Mouse (Mus musculus): ENCODE measurements around the gene Adamts16. TPM values are rescaled to one million over a fixed set of nuclear protein-coding genes. Genes with fewer than 3 reads are reported as not detected.

Adamts16 gene
- polyA plus RNA-seq, 1 experiment, result 0.04 TPM

DNA sequence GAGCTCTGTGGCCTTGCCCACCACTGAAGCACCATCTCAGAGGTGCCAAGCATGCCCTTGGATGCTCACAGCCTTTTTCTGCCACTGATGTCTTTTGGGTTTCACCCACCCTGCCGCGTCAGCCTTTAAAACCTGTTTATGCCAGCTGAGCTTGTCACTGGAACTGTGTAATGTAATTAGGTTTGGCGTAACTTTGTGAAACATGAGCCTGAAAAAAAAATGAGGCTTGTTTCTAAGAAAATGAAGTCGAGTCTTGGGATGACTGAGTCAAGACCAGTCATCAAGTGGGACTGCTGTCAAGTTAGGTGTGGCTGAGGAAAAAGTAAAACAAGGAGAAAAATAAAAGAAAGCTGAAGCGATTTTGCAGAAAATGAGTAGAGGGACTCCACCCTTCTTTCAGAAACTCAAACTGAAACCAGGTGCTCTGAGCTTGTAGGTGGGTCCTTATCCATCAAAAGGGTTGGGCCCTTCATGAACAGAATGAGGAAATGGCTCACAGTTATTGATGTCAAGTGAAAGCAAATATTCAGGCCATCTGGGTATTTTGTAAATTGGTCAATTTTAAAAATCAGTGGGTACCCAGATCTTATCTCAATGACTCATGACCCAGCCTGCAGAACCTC, 97.1 kb downstream of the Adamts16 start:
- no peak for TF ChIP-seq POLR2A (IDR thresholded peaks at IDR 0.05; ENCODE audit: borderline replicate concordance, extremely low read depth, low read depth, low read length)
- TF ChIP-seq CTCF (IDR thresholded peaks at IDR 0.05; ENCODE audit: insufficient read depth, low read length), result no peak
- Histone ChIP-seq H3K4me1 (ENCODE audit: control insufficient read depth, insufficient read depth, low read length) (no peaks in the 10 kb centered on the region), H3K4me3 (replicated peaks; ENCODE audit: extremely low read depth, low read depth, low read length) (no peak overlapping the region)
- 75% methylated on average over 5 of the region's 5 CpGs for WGBS
- no peak for DNase-seq

DNA sequence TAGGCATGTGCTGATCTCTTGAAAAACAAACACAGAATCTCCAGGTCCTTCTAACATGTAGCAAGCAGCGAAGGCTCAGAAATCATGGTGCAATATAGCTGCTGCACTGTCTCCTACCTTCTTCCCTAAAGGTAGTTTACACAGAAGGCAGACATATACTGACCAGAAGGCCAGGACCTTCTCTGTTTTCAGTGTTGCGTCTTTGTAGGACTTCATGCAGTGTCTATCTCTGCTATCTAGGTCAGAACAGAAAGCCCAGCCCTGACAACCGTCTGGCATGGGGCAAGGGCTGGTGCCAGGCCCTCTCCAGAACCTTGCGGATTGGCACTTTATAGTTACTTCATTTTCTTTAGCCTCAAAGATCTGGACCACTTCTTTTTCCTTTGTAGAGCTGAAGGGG, 98.9 kb downstream of the Adamts16 start:
- Histone ChIP-seq H3K4me3 (replicated peaks; ENCODE audit: extremely low read depth, low read depth, low read length) (no peak overlapping the region), H3K4me1 (ENCODE audit: control insufficient read depth, insufficient read depth, low read length) (no peaks in the 10 kb centered on the region)
- TF ChIP-seq POLR2A (IDR thresholded peaks at IDR 0.05; ENCODE audit: borderline replicate concordance, extremely low read depth, low read depth, low read length), result no peak
- TF ChIP-seq CTCF (IDR thresholded peaks at IDR 0.05; ENCODE audit: insufficient read depth, low read length), result no peak
- WGBS, result 89% methylated on average over 4 of the region's 4 CpGs
- no peak for DNase-seq

DNA sequence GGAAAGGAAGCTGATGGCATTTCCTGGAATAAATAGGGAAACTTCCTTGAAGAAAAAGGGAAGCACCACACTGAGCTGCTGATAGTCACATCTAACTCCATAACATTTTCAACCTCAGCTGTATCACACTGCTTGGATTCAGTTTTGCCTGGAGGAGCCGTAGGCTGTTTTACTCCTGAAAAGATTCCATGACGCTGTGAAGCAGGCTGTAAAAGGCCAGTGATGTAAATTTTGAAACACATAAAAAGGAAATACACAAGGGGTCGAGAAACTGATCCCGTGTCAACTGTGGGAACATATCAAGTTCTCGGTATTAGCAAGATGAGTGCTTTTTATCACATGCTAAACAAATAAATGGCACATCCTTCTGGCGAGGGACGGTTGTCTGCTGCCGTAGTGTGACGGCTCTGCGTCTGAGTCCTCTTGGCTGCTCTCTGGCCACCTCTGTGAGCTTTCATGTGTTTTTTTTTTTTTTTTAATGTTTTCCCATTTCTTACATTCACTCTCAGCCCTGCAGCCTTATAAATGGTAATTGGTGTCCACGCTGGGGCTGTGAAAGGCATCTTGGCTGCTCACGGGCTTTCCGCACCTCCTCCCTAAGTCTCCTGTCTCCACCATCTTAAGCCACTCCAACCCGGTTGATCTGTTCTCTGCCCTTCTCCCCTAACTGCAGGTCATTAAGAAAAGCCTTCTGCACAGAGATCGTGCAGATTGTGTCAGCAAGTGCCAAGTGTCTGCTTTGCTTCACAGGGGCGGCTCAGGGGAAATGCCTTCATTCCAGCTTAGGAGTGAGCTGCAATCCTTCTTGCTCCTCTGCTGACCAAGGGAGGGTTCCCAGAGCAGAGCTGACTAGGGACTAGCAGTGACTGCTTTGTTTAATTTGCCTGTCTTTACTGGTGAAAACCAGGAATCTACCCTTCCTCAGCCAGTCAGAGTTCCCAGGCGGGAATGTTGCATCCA, 101.0 kb downstream of the Adamts16 start:
- TF ChIP-seq POLR2A (IDR thresholded peaks at IDR 0.05; ENCODE audit: borderline replicate concordance, extremely low read depth, low read depth, low read length), result no peak
- TF ChIP-seq CTCF (IDR thresholded peaks at IDR 0.05; ENCODE audit: insufficient read depth, low read length), result no peak
- DNase-seq, result no peak
- Histone ChIP-seq H3K4me3 (replicated peaks; ENCODE audit: extremely low read depth, low read depth, low read length) (no peak overlapping the region), H3K4me1 (ENCODE audit: control insufficient read depth, insufficient read depth, low read length) (no peaks in the 10 kb centered on the region)
- 53% methylated on average over 17 of the region's 17 CpGs for WGBS

DNA sequence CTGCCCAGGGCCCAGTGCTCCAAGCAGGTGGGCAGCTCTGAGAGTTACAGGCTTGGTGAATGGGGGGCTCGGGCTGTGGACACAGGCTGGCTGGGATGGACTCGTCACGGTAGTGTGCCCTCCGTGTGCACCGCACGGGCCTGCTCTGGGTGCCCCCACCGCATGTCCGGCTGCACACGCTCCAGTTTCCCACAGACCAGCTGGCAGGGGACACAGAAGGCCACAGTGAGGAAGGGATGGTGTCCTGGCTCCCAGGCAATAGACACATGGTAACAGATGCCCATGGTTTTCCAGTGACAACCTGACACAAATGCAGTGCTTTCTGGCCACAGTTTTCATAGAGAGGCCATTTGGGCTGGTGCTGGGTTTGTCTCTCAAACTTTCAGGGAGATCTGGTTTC, 102.8 kb downstream of the Adamts16 start:
- DNase-seq, result no peak
- TF ChIP-seq POLR2A (IDR thresholded peaks at IDR 0.05; ENCODE audit: borderline replicate concordance, extremely low read depth, low read depth, low read length) (no peak), CTCF (IDR thresholded peaks at IDR 0.05; ENCODE audit: insufficient read depth, low read length) (no peak)
- Histone ChIP-seq H3K4me3 (replicated peaks; ENCODE audit: extremely low read depth, low read depth, low read length) (no peak overlapping the region), H3K4me1 (ENCODE audit: control insufficient read depth, insufficient read depth, low read length) (no peaks in the 10 kb centered on the region)
- 92% methylated on average over 9 of the region's 9 CpGs for WGBS

DNA sequence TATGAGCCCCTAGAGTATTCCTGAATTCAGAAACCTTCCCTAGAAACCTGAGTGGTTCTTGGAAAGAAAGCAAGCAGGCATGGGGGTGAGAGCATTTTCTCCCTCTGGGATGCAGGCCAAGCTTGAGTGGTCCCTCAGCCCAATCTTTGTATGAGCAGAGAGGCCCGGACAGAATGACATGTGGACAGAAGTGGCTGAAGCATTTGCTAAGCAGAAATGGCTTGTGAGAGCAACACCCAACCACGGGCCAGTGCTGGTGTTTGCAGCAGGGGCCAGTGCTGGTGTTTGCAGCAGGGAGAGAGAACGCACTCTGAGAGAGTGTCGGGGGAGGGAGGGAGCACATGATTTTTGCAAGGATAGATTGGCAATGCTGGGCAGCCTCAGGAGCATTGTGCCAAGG, 105.2 kb downstream of the Adamts16 start:
- 52% methylated on average over 4 of the region's 4 CpGs for WGBS
- Histone ChIP-seq H3K4me3 (replicated peaks; ENCODE audit: extremely low read depth, low read depth, low read length) (no peak overlapping the region), H3K4me1 (ENCODE audit: control insufficient read depth, insufficient read depth, low read length) (no peaks in the 10 kb centered on the region)
- no peak for TF ChIP-seq POLR2A (IDR thresholded peaks at IDR 0.05; ENCODE audit: borderline replicate concordance, extremely low read depth, low read depth, low read length)
- no peak for TF ChIP-seq CTCF (IDR thresholded peaks at IDR 0.05; ENCODE audit: insufficient read depth, low read length)
- no peak for DNase-seq

DNA sequence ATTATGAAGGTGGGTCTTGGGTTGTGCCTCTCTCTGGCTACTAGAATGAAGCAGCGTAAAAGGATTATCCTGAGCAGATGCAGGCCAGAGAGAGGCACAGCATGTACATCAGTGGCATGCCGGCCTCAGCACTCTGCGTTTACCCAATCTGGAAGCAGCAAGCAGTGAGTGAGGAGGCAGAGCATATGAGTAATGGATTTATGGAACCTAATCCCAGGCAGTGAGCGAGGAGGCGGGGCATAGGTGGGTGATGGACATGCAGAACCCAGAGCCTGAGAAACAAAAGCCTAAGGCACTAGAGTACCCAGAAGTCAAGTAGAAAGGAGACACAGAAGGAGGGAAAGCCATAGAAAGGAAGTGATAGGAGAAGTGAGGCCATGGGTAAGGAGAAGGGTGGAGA, 107.0 kb downstream of the Adamts16 start:
- no peak for DNase-seq
- 89% methylated on average over 5 of the region's 5 CpGs for WGBS
- H3K4me3 ChIP-seq (replicated peaks; ENCODE audit: extremely low read depth, low read depth, low read length), result no peak overlapping the region
- no peaks in the 10 kb centered on the region for H3K4me1 ChIP-seq (ENCODE audit: control insufficient read depth, insufficient read depth, low read length)
- TF ChIP-seq CTCF (IDR thresholded peaks at IDR 0.05; ENCODE audit: insufficient read depth, low read length) (no peak), POLR2A (IDR thresholded peaks at IDR 0.05; ENCODE audit: borderline replicate concordance, extremely low read depth, low read depth, low read length) (no peak)

DNA sequence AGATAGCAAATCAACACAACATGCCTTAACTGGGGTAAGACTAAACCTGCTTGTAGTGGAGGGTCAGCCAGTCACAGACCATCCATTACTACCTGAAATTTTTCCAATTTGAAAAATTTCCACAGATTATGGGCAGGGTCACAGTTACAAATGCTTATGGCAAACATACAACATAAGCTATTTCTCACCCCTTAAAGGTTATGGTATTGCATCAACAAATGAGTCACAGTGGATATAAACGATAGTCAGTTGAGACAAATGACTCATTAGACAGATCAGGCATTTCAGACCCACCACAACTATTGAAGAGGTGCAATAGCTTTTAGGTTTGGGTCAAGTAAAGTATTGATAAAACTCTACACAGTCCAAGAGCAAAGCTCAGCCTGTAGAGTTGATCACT, 107.7 kb downstream of the Adamts16 start:
- WGBS, result 69% methylated on average over 1 of the region's 1 CpGs
- TF ChIP-seq POLR2A (IDR thresholded peaks at IDR 0.05; ENCODE audit: borderline replicate concordance, extremely low read depth, low read depth, low read length) (no peak), CTCF (IDR thresholded peaks at IDR 0.05; ENCODE audit: insufficient read depth, low read length) (no peak)
- H3K4me3 ChIP-seq (replicated peaks; ENCODE audit: extremely low read depth, low read depth, low read length), result no peak overlapping the region
- DNase-seq, result no peak
- no peaks in the 10 kb centered on the region for H3K4me1 ChIP-seq (ENCODE audit: control insufficient read depth, insufficient read depth, low read length)

DNA sequence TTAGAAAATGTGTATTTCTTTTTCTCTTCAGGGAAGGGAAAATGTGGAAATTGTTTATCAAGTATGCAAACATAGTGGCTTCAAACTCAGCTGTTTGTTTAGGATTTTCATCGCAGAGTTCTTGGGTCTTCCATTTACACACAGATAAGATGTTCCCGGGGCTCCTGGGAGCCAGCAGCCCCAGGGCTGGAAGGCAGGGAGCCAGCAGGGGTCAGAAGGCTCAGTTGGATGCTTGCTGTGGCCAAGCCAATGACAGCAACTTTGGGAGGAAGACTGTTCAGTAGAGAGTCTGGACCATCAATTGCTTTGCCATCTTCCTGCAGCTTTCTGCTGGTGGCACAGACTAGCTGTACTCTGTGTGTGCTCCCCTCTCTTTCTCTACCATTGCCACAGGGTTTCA, 108.4 kb downstream of the Adamts16 start:
- TF ChIP-seq CTCF (IDR thresholded peaks at IDR 0.05; ENCODE audit: insufficient read depth, low read length), result no peak
- no peak for TF ChIP-seq POLR2A (IDR thresholded peaks at IDR 0.05; ENCODE audit: borderline replicate concordance, extremely low read depth, low read depth, low read length)
- 17% methylated on average over 2 of the region's 2 CpGs for WGBS
- Histone ChIP-seq H3K4me1 (ENCODE audit: control insufficient read depth, insufficient read depth, low read length) (no peaks in the 10 kb centered on the region), H3K4me3 (replicated peaks; ENCODE audit: extremely low read depth, low read depth, low read length) (no peak overlapping the region)
- no peak for DNase-seq

DNA sequence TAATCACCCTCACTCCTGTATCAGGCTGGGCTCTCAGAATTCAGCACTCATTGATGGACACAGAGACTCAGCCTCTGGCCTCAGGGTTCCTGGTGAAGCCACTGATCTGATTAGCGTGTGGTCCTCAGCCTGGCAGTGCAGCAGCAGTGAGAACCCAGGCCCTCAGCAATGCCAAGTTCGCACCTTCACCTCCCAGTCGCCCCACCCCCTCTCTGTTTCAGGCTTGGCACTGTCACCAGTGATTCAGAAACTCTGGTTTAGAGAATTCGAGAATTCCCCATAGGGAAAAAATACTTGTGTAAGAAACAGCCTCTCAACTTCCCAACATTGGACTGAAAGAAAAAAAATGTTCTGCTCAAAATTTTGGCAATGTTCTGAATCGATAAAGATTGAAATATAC, 108.8 kb downstream of the Adamts16 start:
- DNase-seq, result no peak
- TF ChIP-seq CTCF (IDR thresholded peaks at IDR 0.05; ENCODE audit: insufficient read depth, low read length) (no peak), POLR2A (IDR thresholded peaks at IDR 0.05; ENCODE audit: borderline replicate concordance, extremely low read depth, low read depth, low read length) (no peak)
- Histone ChIP-seq H3K4me1 (ENCODE audit: control insufficient read depth, insufficient read depth, low read length) (no peaks in the 10 kb centered on the region), H3K4me3 (replicated peaks; ENCODE audit: extremely low read depth, low read depth, low read length) (no peak overlapping the region)
- WGBS, result 66% methylated on average over 5 of the region's 5 CpGs

DNA sequence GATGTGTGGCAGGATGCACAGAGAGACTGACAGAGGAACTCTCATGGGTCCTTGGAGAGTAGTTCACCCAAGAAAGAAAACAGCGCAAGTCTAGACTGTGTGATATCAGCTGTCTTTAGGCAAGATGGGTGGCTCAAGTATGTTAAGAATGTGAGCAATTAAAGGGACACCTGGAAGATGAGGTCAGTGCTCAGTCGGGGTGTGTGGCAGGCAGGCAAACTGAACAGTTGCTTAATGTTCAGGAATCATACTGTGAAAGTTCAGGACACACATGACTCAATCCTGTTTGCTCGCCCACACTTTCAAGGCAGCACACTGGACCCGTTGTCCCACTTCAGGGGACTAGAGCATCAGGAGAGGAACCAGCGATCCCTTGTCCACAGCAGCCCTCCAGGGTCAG, 110.3 kb downstream of the Adamts16 start:
- DNase-seq, result no peak
- WGBS, result 59% methylated on average over 5 of the region's 5 CpGs

More for the DNA sequence above, 110.3 kb downstream of the Adamts16 start:
- TF ChIP-seq CTCF (IDR thresholded peaks at IDR 0.05; ENCODE audit: insufficient read depth, low read length) (no peak), POLR2A (IDR thresholded peaks at IDR 0.05; ENCODE audit: borderline replicate concordance, extremely low read depth, low read depth, low read length) (no peak)
- Histone ChIP-seq H3K4me1 (ENCODE audit: control insufficient read depth, insufficient read depth, low read length) (no peaks in the 10 kb centered on the region), H3K4me3 (replicated peaks; ENCODE audit: extremely low read depth, low read depth, low read length) (no peak overlapping the region)
